Mouse (Mus musculus): ENCODE measurements around the gene Cnpy1. TPM values are rescaled to one million over a fixed set of nuclear protein-coding genes. Genes with fewer than 3 reads are reported as not detected.
A peak's percentile ranks its signal among the peaks of the same experiment; 100 is the strongest.

Cnpy1 gene
- polyA plus RNA-seq, 1 experiment from 2014 or later, result 2.4 TPM

DNA sequence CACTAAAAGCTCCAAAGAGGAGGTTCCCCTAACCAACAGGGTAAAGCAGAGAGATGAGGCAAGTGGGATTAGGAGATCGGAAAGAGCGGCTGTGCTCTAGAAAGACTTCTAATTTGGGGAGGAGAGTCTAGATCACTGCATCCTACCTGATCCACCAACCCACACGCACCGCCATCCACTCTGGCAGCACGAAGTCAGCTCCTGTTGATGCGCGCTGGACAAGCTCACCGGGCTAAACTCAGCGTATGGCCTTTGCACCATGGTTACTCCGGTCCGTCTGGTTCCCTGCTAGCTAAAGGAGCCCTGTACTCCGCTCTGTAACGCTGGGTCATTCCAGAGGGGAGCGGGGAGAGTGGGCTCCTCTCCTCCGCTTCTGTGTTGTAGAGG lies 86.5 kb downstream of the Cnpy1 start:
- Histone ChIP-seq H3K9me3 (ENCODE audit: control insufficient read depth, low read length) (no peaks in the 10 kb centered on the region), H3K4me3 (ENCODE audit: low read depth, low read length) (no peak overlapping the region), H3K4me1 (replicated peaks; ENCODE audit: control insufficient read depth, insufficient read depth, low read length) (peaks cover 5% of the 10 kb centered on the region; the same call in 1 of the 2 replicates), H3K27ac (ENCODE audit: low read depth, low read length) (no peak overlapping the region), H3K9ac (ENCODE audit: low read length) (no peak overlapping the region), H3K27me3 (ENCODE audit: control insufficient read depth, insufficient read depth, low read length) (peaks cover 81% of the 10 kb centered on the region), H3K36me3 (ENCODE audit: control insufficient read depth, insufficient read depth, low read length) (no peaks in the 10 kb centered on the region), H3K4me2 (ENCODE audit: low read depth, low read length, severe bottlenecking) (no peak overlapping the region)
- DNase-seq (ENCODE audit: low spot score) (no peak), ATAC-seq (replicated peaks; ENCODE audit: low FRiP score) (no peak; the same call in 1 of the 2 replicates)
- WGBS, result under 1% methylated on average over 15 of the region's 15 CpGs

DNA sequence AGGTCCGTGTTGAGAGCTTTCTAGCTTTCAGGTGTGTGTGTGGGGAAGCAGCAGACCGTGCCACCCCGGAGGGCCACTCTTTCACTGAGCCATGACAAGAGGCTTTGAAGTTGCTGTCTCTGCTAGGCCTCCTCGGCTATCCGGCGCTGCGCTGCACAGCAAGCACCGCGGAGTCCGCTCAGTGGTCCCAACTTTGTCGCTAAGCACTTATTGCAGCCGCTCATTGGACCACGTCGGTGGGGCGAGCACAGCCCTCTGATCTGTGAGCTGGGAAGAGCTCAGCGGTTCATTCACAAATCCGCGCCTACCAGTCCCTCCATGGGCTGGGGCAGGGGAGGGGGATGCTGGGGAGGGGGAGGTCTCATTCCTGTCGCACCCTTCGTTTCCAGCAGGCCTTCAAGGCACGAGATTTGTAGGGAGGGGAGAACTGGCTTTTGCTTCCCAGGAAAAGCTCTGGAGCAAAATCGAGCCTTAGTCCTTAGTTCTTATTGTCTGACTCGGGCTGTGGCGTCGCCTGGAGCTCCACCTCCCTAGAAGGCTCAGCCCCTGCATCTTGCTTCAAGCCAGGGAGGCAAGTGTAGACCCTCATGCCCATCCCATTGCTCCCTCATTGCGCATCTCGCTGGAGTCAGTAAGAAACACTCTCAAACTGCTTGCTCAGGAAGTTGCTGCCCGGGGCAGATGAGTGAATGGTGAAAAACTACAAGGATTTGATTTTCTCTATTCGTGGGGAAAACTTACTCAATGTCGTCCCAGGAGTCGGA lies 87.1 kb downstream of the Cnpy1 start:
- ATAC-seq (replicated peaks; ENCODE audit: low FRiP score) (peak; percentile 42), DNase-seq (ENCODE audit: low spot score) (no peak)
- H3K4me3 ChIP-seq (ENCODE audit: low read depth, low read length), result no peak overlapping the region
- under 1% methylated on average over 31 of the region's 31 CpGs for WGBS
- H3K9me3 ChIP-seq (ENCODE audit: control insufficient read depth, low read length), result no peaks in the 10 kb centered on the region
- H3K4me1 ChIP-seq (replicated peaks; ENCODE audit: control insufficient read depth, insufficient read depth, low read length), result peaks cover 5% of the 10 kb centered on the region; the same call in 1 of the 2 replicates
- H3K36me3 ChIP-seq (ENCODE audit: control insufficient read depth, insufficient read depth, low read length), result no peaks in the 10 kb centered on the region
- peaks cover 75% of the 10 kb centered on the region for H3K27me3 ChIP-seq (ENCODE audit: control insufficient read depth, insufficient read depth, low read length)
- H3K27ac ChIP-seq (ENCODE audit: low read depth, low read length), result no peak overlapping the region
- peak overlapping the region; percentile 37 for H3K4me2 ChIP-seq (ENCODE audit: low read depth, low read length, severe bottlenecking)
- no peak overlapping the region for H3K9ac ChIP-seq (ENCODE audit: low read length)

DNA sequence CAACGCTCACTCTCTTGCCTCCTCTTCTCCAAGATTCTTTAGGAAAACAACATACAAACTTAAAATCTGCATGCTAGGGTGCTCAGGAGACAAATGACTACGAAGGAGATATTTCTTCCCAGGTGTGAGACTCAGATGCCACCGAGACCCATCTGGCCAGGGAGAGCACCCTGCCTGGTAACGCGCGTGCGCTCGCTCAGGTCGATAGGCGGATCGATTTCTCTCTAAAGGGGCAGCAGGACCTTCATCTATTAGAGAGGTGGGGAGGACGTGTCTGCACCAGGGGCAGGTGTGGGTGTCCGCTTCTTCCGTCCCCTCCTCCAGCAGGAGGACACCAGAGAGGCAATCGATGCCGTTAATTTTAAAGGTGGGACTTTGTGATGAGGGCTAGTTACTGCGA lies 87.8 kb downstream of the Cnpy1 start:
- Histone ChIP-seq H3K4me2 (ENCODE audit: low read depth, low read length, severe bottlenecking) (peak overlapping the region; percentile 37), H3K27ac (ENCODE audit: low read depth, low read length) (no peak overlapping the region), H3K4me3 (ENCODE audit: low read depth, low read length) (no peak overlapping the region), H3K9me3 (ENCODE audit: control insufficient read depth, low read length) (no peaks in the 10 kb centered on the region), H3K4me1 (replicated peaks; ENCODE audit: control insufficient read depth, insufficient read depth, low read length) (peaks cover 5% of the 10 kb centered on the region; the same call in 1 of the 2 replicates), H3K27me3 (ENCODE audit: control insufficient read depth, insufficient read depth, low read length) (peaks cover 70% of the 10 kb centered on the region), H3K9ac (ENCODE audit: low read length) (no peak overlapping the region), H3K36me3 (ENCODE audit: control insufficient read depth, insufficient read depth, low read length) (no peaks in the 10 kb centered on the region)
- 2% methylated on average over 17 of the region's 17 CpGs for WGBS
- ATAC-seq (replicated peaks; ENCODE audit: low FRiP score) (no peak), DNase-seq (ENCODE audit: low spot score) (no peak)

DNA sequence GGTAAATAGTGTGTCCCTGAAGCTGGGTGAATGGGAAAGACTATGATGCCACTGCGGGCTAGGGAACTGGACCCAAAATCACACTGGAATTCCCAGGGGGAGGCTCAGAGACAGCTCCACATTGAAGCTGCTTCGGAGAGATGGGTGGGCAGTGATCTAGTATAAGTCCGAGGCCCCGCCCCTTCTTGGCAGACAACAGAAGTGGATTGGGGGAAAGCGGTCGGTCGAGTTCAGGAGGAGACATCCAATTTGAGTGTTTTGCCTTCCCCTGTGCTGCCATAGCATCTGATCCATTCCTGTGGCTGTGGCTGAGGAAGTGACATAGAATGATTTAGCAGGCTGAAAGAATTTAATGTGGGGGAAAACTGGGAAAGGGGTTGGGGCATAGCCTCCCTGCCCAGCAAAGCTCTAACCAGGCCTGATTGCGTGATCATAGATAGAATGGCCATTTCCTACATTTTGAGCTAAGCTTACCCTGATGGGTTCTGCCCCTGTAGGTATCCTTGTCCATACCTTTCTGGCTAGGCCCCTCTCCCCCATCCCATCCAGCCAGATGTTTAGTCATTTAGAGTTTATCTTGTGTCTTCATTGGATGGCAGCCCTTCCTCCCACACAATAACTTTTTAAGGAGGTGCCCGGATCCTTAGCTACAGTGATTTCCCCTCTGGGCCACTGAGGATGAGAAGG lies 88.4 kb downstream of the Cnpy1 start:
- no peak overlapping the region for H3K4me2 ChIP-seq (ENCODE audit: low read depth, low read length, severe bottlenecking)
- H3K9me3 ChIP-seq (ENCODE audit: control insufficient read depth, low read length), result no peaks in the 10 kb centered on the region
- H3K27ac ChIP-seq (ENCODE audit: low read depth, low read length), result no peak overlapping the region
- no peak for DNase-seq (ENCODE audit: low spot score)
- H3K4me3 ChIP-seq (ENCODE audit: low read depth, low read length), result no peak overlapping the region
- H3K9ac ChIP-seq (ENCODE audit: low read length), result no peak overlapping the region
- peaks cover 5% of the 10 kb centered on the region; the same call in 1 of the 2 replicates for H3K4me1 ChIP-seq (replicated peaks; ENCODE audit: control insufficient read depth, insufficient read depth, low read length)
- no peaks in the 10 kb centered on the region for H3K36me3 ChIP-seq (ENCODE audit: control insufficient read depth, insufficient read depth, low read length)
- 3% methylated on average over 9 of the region's 9 CpGs for WGBS
- no peak for ATAC-seq (replicated peaks; ENCODE audit: low FRiP score)
- H3K27me3 ChIP-seq (ENCODE audit: control insufficient read depth, insufficient read depth, low read length), result peaks cover 66% of the 10 kb centered on the region

Other genes with a start within 250 kb of the Cnpy1 start
- 102 and 103 TPM in 2 replicates for gene Insig1, start 174.4 kb downstream of the Cnpy1 start, polyA plus RNA-seq (2014; fragmentation: Nextera tagmentation; extraction: Ambion mirVana)
- not detected in 2 replicates for gene En2, start 80.1 kb downstream of the Cnpy1 start, polyA plus RNA-seq (2014; fragmentation: Nextera tagmentation; extraction: Ambion mirVana)
- 24.9 and 26.0 TPM in 2 replicates for gene Rbm33, start 71.3 kb upstream of the Cnpy1 start, polyA plus RNA-seq (2014; fragmentation: Nextera tagmentation; extraction: Ambion mirVana)
- gene Shh, start 221.4 kb upstream of the Cnpy1 start, polyA plus RNA-seq (2014; fragmentation: Nextera tagmentation; extraction: Ambion mirVana), result 1.9 and 2.3 TPM in 2 replicates